Mouse (Mus musculus): ENCODE data around the gene Bscl2. TPM values are rescaled to one million over a fixed set of nuclear protein-coding genes. Genes with fewer than 3 reads are reported as not detected.
"Not testable (repeated sequence)": the region's sequence is repeated elsewhere in the genome, so short reads cannot be mapped to it uniquely, and the experiment has no call there.

Gene Bscl2
- polyA plus RNA-seq, 1 experiment from 2014 or later, result 94.5 TPM

GRCm38 (mm10) chr19:8895397-8895960, 58.2 kb downstream of the Bscl2 start:
- Histone ChIP-seq H3K27ac (ENCODE audit: low read depth, low read length) (no peak overlapping the region), H3K36me3 (ENCODE audit: control insufficient read depth, insufficient read depth, low read length) (peaks cover 7% of the 10 kb centered on the region; the same call in 1 of the 2 replicates), H3K9ac (replicated peaks; ENCODE audit: low read depth, low read length) (no peak overlapping the region), H3K4me3 (ENCODE audit: low read depth, low read length) (no peak overlapping the region), H3K4me1 (ENCODE audit: control insufficient read depth, insufficient read depth, low read length) (peaks cover 27% of the 10 kb centered on the region), H3K4me2 (ENCODE audit: low read depth, low read length) (no peak overlapping the region), H3K27me3 (ENCODE audit: control insufficient read depth, insufficient read depth, low read length) (no peaks in the 10 kb centered on the region), H3K9me3 (ENCODE audit: control insufficient read depth, low read length) (no peaks in the 10 kb centered on the region)
- no peak for ATAC-seq (ENCODE audit: low read depth)
- 89% methylated on average over 9 of the region's 9 CpGs for WGBS

DNA sequence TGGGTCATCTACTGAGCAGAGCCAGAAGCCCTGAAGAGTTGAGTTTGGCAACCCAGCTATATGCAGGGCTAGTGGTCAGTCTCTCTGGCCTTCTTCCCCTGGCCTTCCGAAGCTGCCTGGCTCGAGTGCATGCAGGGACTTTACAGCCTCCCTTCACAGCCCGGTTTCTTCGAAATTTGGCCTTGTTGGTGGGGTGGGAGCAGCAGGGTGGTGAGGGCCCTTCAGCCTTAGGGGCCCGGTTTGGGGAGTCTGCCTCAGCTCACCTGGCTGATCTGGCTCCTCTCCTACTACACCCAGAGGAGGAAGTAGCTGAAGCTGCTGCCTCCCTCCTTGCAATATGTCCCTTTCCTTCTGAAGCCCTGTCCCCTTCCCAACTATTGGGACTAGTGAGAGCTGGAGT, 59.0 kb downstream of the Bscl2 start:
- H3K9ac ChIP-seq (replicated peaks; ENCODE audit: low read depth, low read length); H3K27ac ChIP-seq (ENCODE audit: low read depth, low read length); H3K36me3 ChIP-seq (ENCODE audit: control insufficient read depth, insufficient read depth, low read length); H3K27me3 ChIP-seq (ENCODE audit: control insufficient read depth, insufficient read depth, low read length); H3K4me2 ChIP-seq (ENCODE audit: low read depth, low read length); H3K4me3 ChIP-seq (ENCODE audit: low read depth, low read length); H3K9me3 ChIP-seq (ENCODE audit: control insufficient read depth, low read length); ATAC-seq (ENCODE audit: low read depth): not testable (repeated sequence)
- H3K4me1 ChIP-seq (ENCODE audit: control insufficient read depth, insufficient read depth, low read length), result peaks cover 27% of the 10 kb centered on the region
- 90% methylated on average over 5 of the region's 5 CpGs for WGBS

GRCm38 (mm10) chr19:8897211-8897864, 60.1 kb downstream of the Bscl2 start:
- peak; percentile 45 for ATAC-seq (ENCODE audit: low read depth)
- H3K4me1 ChIP-seq (ENCODE audit: control insufficient read depth, insufficient read depth, low read length), result peaks cover 26% of the 10 kb centered on the region
- WGBS, result 19% methylated on average over 21 of the region's 21 CpGs

GRCm38 (mm10) chr19:8897865-8898495, 60.7 kb downstream of the Bscl2 start, which contains the start of gene Ganab:
Gene Ganab, plus strand, starts transcription at chr19:8898071.
- Histone ChIP-seq H3K4me1 (ENCODE audit: control insufficient read depth, insufficient read depth, low read length) (peaks cover 23% of the 10 kb centered on the region), H3K9ac (replicated peaks; ENCODE audit: low read depth, low read length) (peak within 1 kb of the TSS; percentile 46), H3K36me3 (ENCODE audit: control insufficient read depth, insufficient read depth, low read length) (peaks cover 10% of the 10 kb centered on the region; the same call in 1 of the 2 replicates), H3K9me3 (ENCODE audit: control insufficient read depth, low read length) (no peaks in the 10 kb centered on the region), H3K27ac (ENCODE audit: low read depth, low read length) (peak within 1 kb of the TSS; percentile 81), H3K27me3 (ENCODE audit: control insufficient read depth, insufficient read depth, low read length) (no peaks in the 10 kb centered on the region), H3K4me3 (ENCODE audit: low read depth, low read length) (peak within 1 kb of the TSS; percentile 76), H3K4me2 (ENCODE audit: low read depth, low read length) (peak within 1 kb of the TSS; percentile 77)
- WGBS, result under 1% methylated on average over 49 of the region's 53 CpGs
- ATAC-seq (ENCODE audit: low read depth), result peak; percentile 99

More at GRCm38 (mm10) chr19:8897211-8897864, 60.1 kb downstream of the Bscl2 start:
- peak overlapping the region; percentile 76 for H3K4me3 ChIP-seq (ENCODE audit: low read depth, low read length)
- not testable (repeated sequence) for H3K9me3 ChIP-seq (ENCODE audit: control insufficient read depth, low read length); H3K36me3 ChIP-seq (ENCODE audit: control insufficient read depth, insufficient read depth, low read length); H3K27me3 ChIP-seq (ENCODE audit: control insufficient read depth, insufficient read depth, low read length)
- H3K4me2 ChIP-seq (ENCODE audit: low read depth, low read length), result peak overlapping the region; percentile 77
- H3K27ac ChIP-seq (ENCODE audit: low read depth, low read length), result peak overlapping the region; percentile 81
- H3K9ac ChIP-seq (replicated peaks; ENCODE audit: low read depth, low read length), result peak overlapping the region; percentile 44

Small RNA genes within 50 kb of the gene (microRNA-seq; reads per million reads assigned to microRNA genes)
- not detected for gene Mir5136

Other genes with a start within 250 kb of the Bscl2 start
- gene Slc22a8, start 246.2 kb upstream of the Bscl2 start, polyA plus RNA-seq (2014; fragmentation: Nextera tagmentation; extraction: Ambion mirVana), result 5.5 and 7.2 TPM in 2 replicates
- gene Slc22a6, start 219.4 kb upstream of the Bscl2 start, polyA plus RNA-seq (2014; fragmentation: Nextera tagmentation; extraction: Ambion mirVana), result 1.8 TPM in 1 of 2 replicates, not detected in the other
- gene Chrm1, start 173.7 kb upstream of the Bscl2 start, polyA plus RNA-seq (2014; fragmentation: Nextera tagmentation; extraction: Ambion mirVana), result 0.19 and 0.26 TPM in 2 replicates
- 145 and 163 TPM in 2 replicates for gene Slc3a2, start 114.1 kb upstream of the Bscl2 start, polyA plus RNA-seq (2014; fragmentation: Nextera tagmentation; extraction: Ambion mirVana)
- gene Wdr74, start 101.6 kb upstream of the Bscl2 start, polyA plus RNA-seq (2014; fragmentation: Nextera tagmentation; extraction: Ambion mirVana), result 88.5 and 91.5 TPM in 2 replicates
- 1.8 and 2.6 TPM in 2 replicates for gene 1700092M07Rik, start 96.7 kb upstream of the Bscl2 start, polyA plus RNA-seq (2014; fragmentation: Nextera tagmentation; extraction: Ambion mirVana)
- gene Stx5a, start 96.1 kb upstream of the Bscl2 start, polyA plus RNA-seq (2014; fragmentation: Nextera tagmentation; extraction: Ambion mirVana), result 115 and 120 TPM in 2 replicates
- 120 and 140 TPM in 2 replicates for gene Nxf1, start 80.4 kb upstream of the Bscl2 start, polyA plus RNA-seq (2014; fragmentation: Nextera tagmentation; extraction: Ambion mirVana)
- 223 and 263 TPM in 2 replicates for gene Tmem223, start 66.5 kb upstream of the Bscl2 start, polyA plus RNA-seq (2014; fragmentation: Nextera tagmentation; extraction: Ambion mirVana)
- 25.9 and 32.7 TPM in 2 replicates for gene Tmem179b, start 63.0 kb upstream of the Bscl2 start, polyA plus RNA-seq (2014; fragmentation: Nextera tagmentation; extraction: Ambion mirVana)
- 17.7 and 19.0 TPM in 2 replicates for gene Taf6l, start 51.0 kb upstream of the Bscl2 start, polyA plus RNA-seq (2014; fragmentation: Nextera tagmentation; extraction: Ambion mirVana)
- 141 and 153 TPM in 2 replicates for gene Polr2g, start 38.9 kb upstream of the Bscl2 start, polyA plus RNA-seq (2014; fragmentation: Nextera tagmentation; extraction: Ambion mirVana)
- gene Zbtb3, start 34.9 kb upstream of the Bscl2 start, polyA plus RNA-seq (2014; fragmentation: Nextera tagmentation; extraction: Ambion mirVana), result 7.1 and 7.7 TPM in 2 replicates
- 52.2 and 54.3 TPM in 2 replicates for gene Ttc9c, start 18.1 kb upstream of the Bscl2 start, polyA plus RNA-seq (2014; fragmentation: Nextera tagmentation; extraction: Ambion mirVana)
- gene Hnrnpul2, start 17.5 kb upstream of the Bscl2 start, polyA plus RNA-seq (2014; fragmentation: Nextera tagmentation; extraction: Ambion mirVana), result 9.1 and 9.5 TPM in 2 replicates
- not detected in 2 replicates for gene AC129217.1, start 7.7 kb upstream of the Bscl2 start, polyA plus RNA-seq (2014; fragmentation: Nextera tagmentation; extraction: Ambion mirVana)
- gene Gng3, start 1.7 kb downstream of the Bscl2 start, polyA plus RNA-seq (2014; fragmentation: Nextera tagmentation; extraction: Ambion mirVana), result 459 and 608 TPM in 2 replicates
- 0.99 and 1.3 TPM in 2 replicates for gene Lrrn4cl, start 13.3 kb downstream of the Bscl2 start, polyA plus RNA-seq (2014; fragmentation: Nextera tagmentation; extraction: Ambion mirVana)
- gene Ubxn1, start 34.0 kb downstream of the Bscl2 start, polyA plus RNA-seq (2014; fragmentation: Nextera tagmentation; extraction: Ambion mirVana), result 135 and 142 TPM in 2 replicates
- 63.2 and 64.1 TPM in 2 replicates for gene Uqcc3, start 43.5 kb downstream of the Bscl2 start, polyA plus RNA-seq (2014; fragmentation: Nextera tagmentation; extraction: Ambion mirVana)
- gene Lbhd1, start 46.3 kb downstream of the Bscl2 start, polyA plus RNA-seq (2014; fragmentation: Nextera tagmentation; extraction: Ambion mirVana), result 30.8 and 31.7 TPM in 2 replicates
- not detected in 2 replicates for gene Gm49403, start 46.5 kb downstream of the Bscl2 start, polyA plus RNA-seq (2014; fragmentation: Nextera tagmentation; extraction: Ambion mirVana)
- gene 1810009A15Rik, start 51.4 kb downstream of the Bscl2 start, polyA plus RNA-seq (2014; fragmentation: Nextera tagmentation; extraction: Ambion mirVana), result 39.0 and 48.9 TPM in 2 replicates
- gene Gm49416, start 51.5 kb downstream of the Bscl2 start, polyA plus RNA-seq (2014; fragmentation: Nextera tagmentation; extraction: Ambion mirVana), result 0.39 TPM in 1 of 2 replicates, not detected in the other
- 22.0 and 30.3 TPM in 2 replicates for gene Ints5, start 55.5 kb downstream of the Bscl2 start, polyA plus RNA-seq (2014; fragmentation: Nextera tagmentation; extraction: Ambion mirVana)
- gene Ganab, start 60.6 kb downstream of the Bscl2 start, polyA plus RNA-seq (2014; fragmentation: Nextera tagmentation; extraction: Ambion mirVana), result 69.9 and 92.2 TPM in 2 replicates
- 66.3 and 67.2 TPM in 2 replicates for gene B3gat3, start 82.9 kb downstream of the Bscl2 start, polyA plus RNA-seq (2014; fragmentation: Nextera tagmentation; extraction: Ambion mirVana)
- gene Rom1, start 91.9 kb downstream of the Bscl2 start, polyA plus RNA-seq (2014; fragmentation: Nextera tagmentation; extraction: Ambion mirVana), result 1.1 and 1.7 TPM in 2 replicates
- 6.2 and 8.7 TPM in 2 replicates for gene Eml3, start 92.1 kb downstream of the Bscl2 start, polyA plus RNA-seq (2014; fragmentation: Nextera tagmentation; extraction: Ambion mirVana)
- 29.1 and 33.7 TPM in 2 replicates for gene Mta2, start 104.4 kb downstream of the Bscl2 start, polyA plus RNA-seq (2014; fragmentation: Nextera tagmentation; extraction: Ambion mirVana)
- gene Tut1, start 116.4 kb downstream of the Bscl2 start, polyA plus RNA-seq (2014; fragmentation: Nextera tagmentation; extraction: Ambion mirVana), result 20.4 and 25.3 TPM in 2 replicates
- gene Eef1g, start 129.6 kb downstream of the Bscl2 start, polyA plus RNA-seq (2014; fragmentation: Nextera tagmentation; extraction: Ambion mirVana), result 297 and 333 TPM in 2 replicates
- gene Ahnak, start 151.8 kb downstream of the Bscl2 start, polyA plus RNA-seq (2014; fragmentation: Nextera tagmentation; extraction: Ambion mirVana), result 2.7 and 3.7 TPM in 2 replicates